Mouse (Mus musculus): ENCODE measurements around the gene Tpsg1. TPM values are rescaled to one million over a fixed set of nuclear protein-coding genes. Genes with fewer than 3 reads are reported as not detected.

Tpsg1 gene
- total RNA-seq (2021), result not detected

GRCm38 (mm10) chr17:25368973-25369372, at the start of gene Tpsg1:
TSS of gene Tpsg1 (plus strand) at chr17:25369273.
- intact Hi-C loops (cut with DNase I), result no loop called here
- no peak for DNase-seq

- intact Hi-C loops (cut with DNase I), result no loop called here
- no peak for DNase-seq
These were observed 48.3 kb upstream of the Tpsg1 start for GRCm38 (mm10) chr17:25320819-25321218.

GRCm38 (mm10) chr17:25322930-25323329, 46.1 kb upstream of the Tpsg1 start:
- DNase-seq, result no peak
- intact Hi-C loops (cut with DNase I), result no loop called here

- intact Hi-C loops (cut with DNase I), result loop anchor here (5.0 kb wide), 1 partner anchor 140 kb away; no protein-coding TSS in a partner anchor
- no peak for DNase-seq
These were observed 36.8 kb upstream of the Tpsg1 start for GRCm38 (mm10) chr17:25332321-25332720.

GRCm38 (mm10) chr17:25333943-25334342, 35.1 kb upstream of the Tpsg1 start:
- intact Hi-C loops (cut with DNase I), result loop anchor here (5.0 kb wide), 1 partner anchor 138 kb away; no protein-coding TSS in a partner anchor
- DNase-seq, result peak; percentile 79

- no peak for DNase-seq
- intact Hi-C loops (cut with DNase I), result no loop called here
These were observed 30.9 kb upstream of the Tpsg1 start for GRCm38 (mm10) chr17:25338218-25338617.

GRCm38 (mm10) chr17:25340003-25340402, 29.1 kb upstream of the Tpsg1 start:
- DNase-seq, result no peak
- intact Hi-C loops (cut with DNase I), result no loop called here

GRCm38 (mm10) chr17:25341490-25341889, 27.6 kb upstream of the Tpsg1 start:
- no peak for DNase-seq
- intact Hi-C loops (cut with DNase I), result no loop called here

- DNase-seq, result no peak
- intact Hi-C loops (cut with DNase I), result no loop called here
These were observed 23.6 kb upstream of the Tpsg1 start, which contains the start of gene Tpsab1 for GRCm38 (mm10) chr17:25345462-25345861. TSS of gene Tpsab1 (minus strand) at chr17:25345562.

- intact Hi-C loops (cut with DNase I), result no loop called here
- no peak for DNase-seq
These were observed 7.8 kb upstream of the Tpsg1 start for GRCm38 (mm10) chr17:25361291-25361690.

GRCm38 (mm10) chr17:25363726-25364125, 5.3 kb upstream of the Tpsg1 start:
- peak; percentile 45 for DNase-seq
- intact Hi-C loops (cut with DNase I), result no loop called here

GRCm38 (mm10) chr17:25366005-25366404, 3.1 kb upstream of the Tpsg1 start, which contains the start of gene Tpsb2:
TSS of gene Tpsb2 (plus strand) at chr17:25366305.
- no peak for DNase-seq
- intact Hi-C loops (cut with DNase I), result no loop called here

- intact Hi-C loops (cut with DNase I), result no loop called here
- no peak for DNase-seq
These were observed 3.4 kb downstream of the Tpsg1 start for GRCm38 (mm10) chr17:25372491-25372890.

GRCm38 (mm10) chr17:25374011-25374410, 4.9 kb downstream of the Tpsg1 start:
- intact Hi-C loops (cut with DNase I), result no loop called here
- peak; percentile 27 for DNase-seq

- intact Hi-C loops (cut with DNase I), result loop anchor here (10.0 kb wide), 1 partner anchor 300 kb away; no protein-coding TSS in a partner anchor
- DNase-seq, result no peak
These were observed 25.5 kb downstream of the Tpsg1 start for GRCm38 (mm10) chr17:25394526-25394925.

- intact Hi-C loops (cut with DNase I), result loop anchor here (1.0 to 10.0 kb wide), 2 partner anchors 72 to 297 kb away; no protein-coding TSS in a partner anchor
- peak; percentile 90 for DNase-seq
These were observed 28.9 kb downstream of the Tpsg1 start for GRCm38 (mm10) chr17:25397804-25398519.

- intact Hi-C loops (cut with DNase I), result loop anchor here (1.0 to 10.0 kb wide), 2 partner anchors 72 to 296 kb away; no protein-coding TSS in a partner anchor
- no peak for DNase-seq
These were observed 29.4 kb downstream of the Tpsg1 start for GRCm38 (mm10) chr17:25398520-25398838.

GRCm38 (mm10) chr17:25400443-25400842, 31.4 kb downstream of the Tpsg1 start:
- intact Hi-C loops (cut with DNase I), result no loop called here
- peak; percentile 28 for DNase-seq

- DNase-seq, result no peak
- intact Hi-C loops (cut with DNase I), result no loop called here
These were observed 32.4 kb downstream of the Tpsg1 start for GRCm38 (mm10) chr17:25401491-25401890.

- intact Hi-C loops (cut with DNase I), result no loop called here
- no peak for DNase-seq
These were observed 33.2 kb downstream of the Tpsg1 start for GRCm38 (mm10) chr17:25402224-25402623.

- intact Hi-C loops (cut with DNase I), result no loop called here
- no peak for DNase-seq
These were observed 35.1 kb downstream of the Tpsg1 start for GRCm38 (mm10) chr17:25404190-25404589.

- intact Hi-C loops (cut with DNase I), result loop anchor here (5.0 kb wide), 1 partner anchor 37 kb away; no protein-coding TSS in a partner anchor
- no peak for DNase-seq
These were observed 36.3 kb downstream of the Tpsg1 start for GRCm38 (mm10) chr17:25405224-25405895.

All from left cerebral cortex, postnatal 4 days (tissue).